Mouse (Mus musculus): ENCODE results near the gene Gemin7. TPM values are rescaled to one million over a fixed set of nuclear protein-coding genes. Genes with fewer than 3 reads are reported as not detected.

The Gemin7 gene
- total RNA-seq, 2 experiments from 2014 or later: 58.1 to 58.5 TPM

DNA sequence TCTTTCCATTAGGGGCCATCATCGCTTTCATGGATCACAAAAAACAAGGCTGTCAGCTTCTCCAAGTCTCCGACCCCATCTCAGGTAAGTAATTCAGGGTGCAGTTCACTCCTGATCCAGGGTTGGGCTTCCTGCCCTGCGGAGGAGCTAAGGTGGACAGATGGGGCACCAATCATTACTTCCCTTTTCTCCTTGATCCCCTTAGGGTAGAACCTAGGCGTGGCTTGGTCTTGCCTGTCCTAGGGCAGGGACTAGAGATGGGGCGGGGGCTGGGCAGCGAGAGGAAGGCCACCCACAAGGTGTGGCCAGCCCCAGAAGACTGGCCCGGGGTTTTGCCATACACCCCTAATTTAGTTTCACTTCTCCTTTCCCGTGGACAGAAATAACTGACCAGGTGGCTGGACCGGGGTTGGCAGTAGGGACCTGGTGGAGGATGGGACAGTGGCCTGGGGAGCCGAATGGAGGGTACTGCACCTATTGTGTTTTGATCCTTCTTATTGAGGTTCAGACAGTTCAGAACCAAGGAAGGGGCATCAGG lies 551 bp upstream of the Gemin7 start:
- no peak for DNase-seq

DNA sequence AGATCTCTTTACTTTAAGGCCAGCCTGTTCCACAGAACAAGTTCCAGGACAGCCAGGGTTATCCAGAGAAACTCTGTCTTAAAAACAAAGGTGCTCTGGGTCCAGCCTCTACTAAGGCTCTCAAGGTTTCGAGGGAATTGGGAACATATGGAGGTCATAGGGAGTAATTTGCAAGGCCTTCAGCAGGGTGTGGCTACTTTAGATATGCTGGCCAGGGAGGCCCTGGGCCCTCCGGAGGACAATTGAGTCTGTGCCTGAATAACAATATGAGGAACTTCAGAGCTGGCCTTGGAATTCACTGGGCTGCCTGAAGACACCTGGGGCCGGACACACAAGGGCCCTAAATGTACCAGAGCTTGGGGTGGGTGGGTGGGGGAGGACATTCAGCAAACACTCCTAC lies 1.8 kb downstream of the Gemin7 start:
- no peak for DNase-seq

DNA sequence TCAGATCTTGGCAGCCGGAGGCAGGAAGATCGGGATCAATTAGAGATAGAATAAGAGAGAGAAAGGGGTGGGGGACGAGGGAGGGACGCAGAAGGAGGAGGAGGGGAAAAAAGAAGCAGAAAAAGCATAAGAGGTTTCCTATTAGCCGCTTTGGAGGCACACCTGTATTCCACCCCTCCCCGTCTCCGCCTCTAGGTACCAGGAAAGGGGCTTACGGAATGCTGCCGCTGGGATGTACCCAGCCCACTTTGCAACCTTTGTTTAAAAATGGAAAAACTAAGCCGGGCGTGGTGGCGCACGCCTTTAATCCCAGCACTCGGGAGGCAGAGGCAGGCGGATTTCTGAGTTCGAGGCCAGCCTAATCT lies 3.6 kb downstream of the Gemin7 start:
- DNase-seq: no peak

DNA sequence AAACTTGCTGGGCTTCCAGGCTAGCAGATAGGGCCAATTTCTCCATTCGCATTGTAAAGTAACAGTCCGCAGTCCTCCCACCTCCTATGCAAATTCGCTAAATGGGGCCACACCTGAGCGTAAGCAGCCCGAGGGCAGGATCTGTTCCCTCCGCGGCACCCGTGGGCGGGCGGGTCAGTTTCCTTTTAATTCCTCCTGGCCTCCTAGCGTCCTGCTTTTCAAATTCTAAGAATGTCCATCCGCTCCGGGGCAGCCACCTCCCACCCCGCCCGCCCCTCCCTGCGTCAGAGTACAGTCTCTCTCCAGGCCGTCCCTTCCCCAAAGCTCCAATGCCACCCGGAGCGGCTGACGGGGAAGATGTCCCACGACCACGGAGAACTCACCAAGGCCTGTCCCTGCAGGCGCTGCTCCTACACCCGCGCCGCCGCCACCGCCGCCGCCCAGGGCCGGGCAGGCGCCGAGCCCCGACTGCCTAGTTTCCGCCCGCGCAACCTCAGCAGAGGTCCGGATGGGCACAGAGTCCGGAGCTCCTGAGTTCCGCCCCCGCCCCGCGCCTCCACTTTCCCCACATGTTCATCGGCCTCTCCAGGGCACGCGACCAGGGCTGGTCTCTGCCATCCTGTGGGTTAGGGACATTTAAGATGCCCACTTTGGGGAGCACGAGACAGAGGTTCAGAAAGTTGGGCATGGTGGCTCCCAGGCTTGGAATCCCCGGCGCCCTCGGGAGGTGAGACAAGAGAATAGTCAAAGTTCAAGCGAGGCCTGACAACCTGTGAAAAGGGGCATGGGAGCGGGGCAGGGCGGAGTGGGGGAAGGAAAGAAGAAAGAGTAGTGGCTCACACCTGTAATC lies 4.2 kb downstream of the Gemin7 start:
- peak; percentile 82 for DNase-seq

DNA sequence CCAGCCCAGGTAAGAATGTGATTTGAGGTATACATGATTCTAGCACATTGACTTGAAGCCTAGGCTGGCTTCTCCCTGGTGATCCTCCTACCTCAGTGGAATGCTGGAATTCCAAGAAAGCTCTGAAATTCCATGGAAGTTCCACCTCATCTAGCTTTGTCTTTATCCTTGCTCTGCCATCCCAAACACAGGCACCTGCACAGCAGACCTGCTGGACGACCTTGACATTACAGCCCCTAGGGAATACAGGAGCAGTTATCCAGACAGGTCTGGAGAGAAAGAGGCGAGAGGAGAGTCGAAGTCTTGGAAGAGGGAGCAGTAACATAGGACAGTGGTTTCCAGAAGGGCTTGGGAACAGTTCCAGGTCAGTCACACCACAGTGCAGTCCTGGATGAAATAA lies 7.7 kb downstream of the Gemin7 start:
- DNase-seq: no peak

DNA sequence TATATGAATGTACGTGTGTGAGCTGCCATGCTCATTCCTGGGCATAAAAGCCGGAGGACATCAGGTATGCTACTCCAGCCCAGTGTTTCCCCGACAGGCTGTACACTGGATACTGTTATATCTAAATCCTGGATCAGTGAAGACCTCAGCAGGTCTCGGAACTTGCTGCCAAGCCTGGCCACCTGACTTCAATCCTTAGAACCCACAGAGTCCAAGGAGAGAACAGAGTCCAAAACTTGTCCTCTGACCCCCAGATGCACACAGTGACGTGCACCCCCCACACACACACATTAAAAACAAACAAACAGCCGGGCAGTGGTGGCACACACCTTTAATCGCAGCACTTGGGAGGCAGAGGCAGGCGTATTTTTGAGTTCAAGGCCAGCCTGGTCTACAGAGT lies 10.0 kb downstream of the Gemin7 start:
- DNase-seq: no peak

DNA sequence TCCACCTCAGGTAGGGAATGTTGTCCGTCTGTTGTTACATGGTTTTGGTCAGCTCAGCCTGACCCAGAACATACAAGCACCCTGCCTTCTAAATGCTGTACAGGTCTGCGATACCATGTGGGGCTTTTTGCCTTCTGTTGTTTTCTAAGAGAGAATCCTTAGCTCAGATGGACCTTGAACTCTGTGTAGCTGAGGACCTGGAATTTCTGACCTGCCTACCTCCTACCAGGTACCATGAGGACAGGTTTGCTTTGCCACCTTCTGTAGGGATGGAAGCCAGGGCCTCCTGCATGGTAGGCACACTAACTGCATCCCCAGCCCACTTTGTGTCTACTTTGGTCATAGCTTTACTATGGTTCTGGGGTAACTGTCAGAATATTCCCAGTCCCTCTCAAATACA lies 11.6 kb downstream of the Gemin7 start:
- DNase-seq: no peak

DNA sequence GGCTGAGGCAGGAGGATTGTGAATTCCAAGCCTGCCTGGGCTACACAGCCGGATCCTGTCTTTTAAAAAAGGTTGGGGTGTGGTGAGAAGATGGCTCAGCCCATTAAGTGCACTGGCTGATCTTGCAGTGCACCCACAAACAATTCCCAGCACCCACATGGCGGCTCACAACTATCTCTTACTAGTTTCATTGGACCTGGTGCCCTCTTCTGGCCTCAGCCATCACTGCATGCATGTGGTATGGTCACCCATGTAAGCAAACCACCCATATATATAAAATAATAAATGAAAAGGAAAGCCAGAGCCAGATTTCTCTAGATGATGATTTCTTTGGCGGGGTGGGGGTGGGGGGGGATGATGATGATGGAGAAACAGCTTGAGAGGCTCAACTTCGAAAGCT lies 12.9 kb downstream of the Gemin7 start:
- DNase-seq: no peak

DNA sequence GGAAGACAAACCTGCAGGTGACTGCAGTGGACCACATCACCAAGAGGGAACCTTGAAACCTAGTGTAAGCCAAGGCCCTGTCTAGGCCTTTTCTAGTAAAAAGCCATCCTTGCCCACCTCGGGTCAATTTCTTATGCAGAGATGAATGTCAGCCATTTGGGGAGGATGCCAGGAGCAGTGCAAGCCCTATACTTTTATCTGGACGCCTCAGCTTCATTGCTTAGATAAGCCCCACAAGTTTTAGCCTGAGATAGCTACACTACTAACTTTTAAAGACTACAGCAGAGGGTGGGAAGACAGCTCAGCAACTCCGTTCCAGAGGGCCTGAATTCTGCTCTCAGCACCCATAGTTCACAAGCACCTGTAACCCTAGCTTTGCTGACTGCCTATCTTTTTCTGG lies 13.5 kb downstream of the Gemin7 start:
- DNase-seq: no peak

DNA sequence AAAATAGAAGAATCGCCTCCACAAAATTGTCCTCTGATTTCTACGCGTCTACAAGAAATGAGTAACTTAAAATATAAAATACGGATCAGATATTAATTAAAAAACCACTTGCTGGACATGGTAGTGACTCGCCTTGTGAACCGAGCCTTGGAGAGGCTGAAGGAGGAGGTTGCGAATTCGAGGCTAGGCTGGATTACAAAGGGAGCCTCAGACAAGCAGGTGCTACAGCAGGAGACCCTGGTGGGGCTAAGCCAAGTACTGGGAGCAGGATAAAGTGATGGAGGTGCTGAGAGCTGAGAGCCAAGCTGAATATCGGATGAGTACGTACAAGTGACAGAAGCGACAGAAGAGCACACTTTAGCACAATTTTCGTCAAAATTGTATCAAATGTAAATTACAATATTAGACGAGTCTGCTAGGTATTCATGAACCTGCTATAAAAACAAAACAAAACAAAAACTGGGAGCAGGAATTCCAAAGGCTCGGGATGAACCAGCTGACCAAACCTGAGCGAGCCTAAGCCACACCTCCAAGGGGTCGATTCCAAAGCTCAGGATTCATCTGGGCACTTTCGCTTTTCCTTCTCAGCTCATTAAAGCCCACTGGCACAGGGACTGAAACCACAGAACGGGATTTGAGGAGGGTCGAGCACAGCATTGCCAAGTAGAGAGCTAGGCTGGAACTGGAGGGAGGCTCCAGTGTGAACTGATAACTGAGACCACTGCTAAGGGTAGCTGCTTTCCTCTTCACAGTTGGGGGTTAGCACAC lies 14.6 kb downstream of the Gemin7 start, which contains the start of gene Ppp1r37:
Gene Ppp1r37, minus strand, starts transcription at position 434 of the 768 bp plus-strand sequence.
- peak; percentile 8 for DNase-seq

DNA sequence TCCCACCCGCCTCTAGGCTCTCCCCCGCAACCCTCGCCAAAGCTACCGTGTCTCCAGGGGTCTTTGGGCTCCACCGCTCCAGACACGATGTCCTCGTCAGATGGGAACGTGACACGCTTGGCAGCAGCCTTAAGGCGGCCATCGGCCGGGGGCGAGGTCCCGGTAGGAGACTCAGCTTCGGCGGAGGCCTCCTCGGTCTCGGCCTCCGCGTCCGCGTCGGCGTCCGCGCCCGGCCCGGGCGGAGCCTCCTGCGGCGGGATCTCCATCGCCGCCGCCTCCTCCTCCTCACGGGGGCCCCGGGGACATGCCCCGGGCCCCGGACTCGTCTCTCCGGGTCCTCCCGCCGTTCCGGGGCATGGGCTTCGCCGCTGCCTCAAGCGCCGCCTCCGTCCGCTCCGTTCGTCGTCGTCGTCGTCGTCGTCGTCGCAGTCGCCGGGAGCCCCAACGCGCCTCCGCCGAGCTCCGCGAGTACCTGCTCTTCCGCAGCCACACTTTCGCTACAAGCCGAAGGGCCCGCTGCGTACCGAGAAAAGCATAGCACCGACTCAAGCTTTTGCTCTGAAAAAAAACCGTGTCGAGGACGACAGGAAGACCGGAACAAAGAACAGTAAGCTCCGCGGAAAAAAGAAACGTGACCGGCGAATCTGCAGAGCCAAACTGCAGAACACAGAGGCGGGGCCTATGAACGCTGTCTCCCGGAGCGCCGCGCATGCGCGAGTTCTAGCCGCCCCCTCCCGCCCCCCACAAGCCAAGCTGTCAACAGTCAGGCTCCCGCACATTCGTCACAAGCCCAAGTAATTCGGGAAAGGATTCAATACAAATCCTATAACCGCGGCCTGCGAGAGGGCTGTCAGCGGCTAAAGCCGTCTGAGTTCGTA lies 15.4 kb downstream of the Gemin7 start:
- peak; percentile 90 for DNase-seq

DNA sequence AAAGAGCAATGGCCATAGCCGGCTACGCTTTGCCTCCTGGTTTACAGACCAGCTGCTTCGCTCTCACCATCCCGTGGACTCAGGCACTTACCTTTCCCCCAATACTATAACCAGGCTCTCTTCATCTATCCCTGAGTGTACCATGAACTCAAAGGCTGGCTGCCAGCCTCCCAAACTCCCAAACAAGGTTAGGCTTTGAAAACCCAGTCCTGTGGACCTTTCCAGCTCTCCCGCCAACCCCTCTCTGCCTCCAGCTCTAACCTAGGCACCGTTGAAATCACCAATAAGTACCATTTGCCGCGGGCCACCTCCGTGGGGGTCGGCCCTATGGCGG lies 16.0 kb downstream of the Gemin7 start:
- DNase-seq: no peak

DNA sequence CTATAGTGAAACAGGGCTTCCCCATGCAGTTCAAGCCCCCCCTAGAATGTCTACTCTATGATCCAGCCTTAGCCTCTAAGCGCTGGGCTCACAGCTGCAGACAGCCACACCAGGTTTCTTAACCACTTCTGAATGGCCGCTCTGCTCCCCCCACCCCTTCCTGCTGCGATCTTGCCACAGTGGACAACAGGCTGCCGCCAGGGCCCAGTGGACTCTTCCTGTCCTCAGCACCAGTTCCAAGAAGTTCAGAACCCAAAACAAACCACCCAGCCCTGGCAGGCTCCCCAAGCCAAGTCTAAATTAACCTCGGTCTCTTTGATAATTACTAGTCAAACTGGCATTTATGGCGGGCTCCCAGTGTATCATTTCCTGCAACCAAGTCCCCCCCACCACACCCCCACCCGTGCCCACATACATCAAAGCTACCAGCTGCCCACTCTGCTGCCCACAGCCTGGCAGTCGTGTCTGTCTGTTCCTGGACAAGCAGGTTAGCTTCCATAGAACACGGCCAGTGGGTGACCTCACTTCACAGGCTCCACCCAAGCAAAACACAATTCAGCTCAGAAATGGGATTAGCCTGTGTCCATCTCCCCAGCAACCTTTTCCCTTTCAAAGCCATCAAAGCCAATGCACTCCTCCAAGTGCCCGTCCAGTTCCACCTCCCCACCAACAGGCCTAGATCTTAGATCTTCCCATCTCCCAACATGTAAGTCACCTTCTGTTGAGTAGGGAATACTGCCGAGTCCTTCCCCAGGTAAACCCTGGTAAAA lies 16.7 kb downstream of the Gemin7 start:
- DNase-seq: peak; percentile 8

DNA sequence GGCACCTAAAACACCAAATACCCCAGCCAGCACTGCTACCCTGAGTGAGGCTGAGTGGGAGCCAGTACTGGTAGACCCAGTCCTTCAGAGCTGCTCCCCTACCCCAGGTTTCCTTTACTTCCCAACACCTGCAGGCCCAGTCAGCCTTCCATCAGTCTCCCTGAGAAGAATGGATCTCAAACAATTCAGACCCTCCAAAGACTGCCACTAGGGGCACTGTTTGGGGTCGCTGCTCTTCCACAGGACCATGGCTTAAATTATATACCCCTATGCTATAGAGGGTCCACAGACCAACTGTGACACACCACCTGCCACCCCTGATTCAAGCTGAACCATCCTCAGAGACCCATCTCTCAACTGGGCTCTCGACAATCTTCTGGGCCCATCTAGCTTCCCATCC lies 18.4 kb downstream of the Gemin7 start:
- no peak for DNase-seq

DNA sequence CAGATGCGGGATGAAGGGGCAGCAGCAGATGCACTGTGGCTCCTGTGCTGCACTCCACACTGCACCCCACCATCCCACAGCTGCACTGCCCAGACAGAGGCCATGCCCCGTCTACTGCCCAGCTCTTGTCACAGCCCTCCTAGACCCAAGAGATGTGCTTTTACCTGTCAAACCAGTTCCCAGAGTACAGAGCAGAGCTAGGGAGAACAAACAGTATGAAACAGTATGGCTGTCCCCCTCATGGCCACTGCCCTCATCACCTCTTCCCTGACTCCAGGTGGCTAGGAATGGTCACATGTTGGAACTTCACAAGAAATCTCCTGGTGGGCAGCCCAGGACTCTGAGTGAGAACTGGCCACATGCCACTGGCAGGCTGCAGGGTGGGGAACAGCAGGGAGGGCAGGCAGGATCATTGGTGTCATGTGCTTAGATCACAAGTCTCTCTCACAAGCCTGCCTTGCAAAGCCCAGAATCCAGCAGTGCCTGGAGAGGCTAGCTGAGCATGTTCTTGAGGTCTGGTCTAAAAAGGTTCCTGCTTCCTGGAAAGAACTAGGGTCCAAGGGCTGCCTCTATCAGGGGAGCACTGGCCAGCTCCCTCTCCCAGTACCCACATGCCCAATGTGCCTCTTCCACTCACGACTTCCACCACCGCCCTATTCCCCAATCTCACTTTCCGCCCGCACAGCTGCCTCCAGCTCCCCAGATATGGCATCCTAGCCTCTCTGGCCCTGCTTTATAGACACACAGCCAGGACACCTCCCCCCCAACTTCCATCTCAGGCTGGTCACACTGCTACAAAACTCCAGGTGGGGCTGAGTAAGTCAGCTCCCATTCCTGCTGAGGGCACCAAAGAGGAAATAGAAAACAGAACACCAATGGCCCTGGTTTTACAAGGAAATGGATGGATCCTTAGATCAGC lies 19.2 kb downstream of the Gemin7 start:
- DNase-seq: no peak

DNA sequence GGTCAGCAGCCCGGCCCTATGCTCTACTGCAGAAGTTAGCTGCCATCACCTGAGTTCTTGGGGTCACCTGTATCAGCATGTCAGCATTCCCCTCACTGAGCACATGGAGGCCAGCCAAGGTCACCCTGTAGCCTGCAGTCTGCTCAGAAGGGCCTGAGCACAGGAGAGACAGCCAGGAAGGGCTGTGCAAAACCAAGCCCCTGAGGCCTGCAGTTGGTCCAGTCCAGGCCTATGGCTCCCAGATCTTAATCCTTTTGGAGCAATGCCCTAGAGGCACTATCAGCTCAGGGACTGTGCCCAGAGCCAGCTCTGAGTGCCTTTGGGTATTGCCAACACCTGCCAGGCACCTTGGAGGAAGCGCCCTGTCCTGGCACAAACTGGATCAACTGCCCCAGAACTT lies 20.3 kb downstream of the Gemin7 start:
- DNase-seq: peak; percentile 59

DNA sequence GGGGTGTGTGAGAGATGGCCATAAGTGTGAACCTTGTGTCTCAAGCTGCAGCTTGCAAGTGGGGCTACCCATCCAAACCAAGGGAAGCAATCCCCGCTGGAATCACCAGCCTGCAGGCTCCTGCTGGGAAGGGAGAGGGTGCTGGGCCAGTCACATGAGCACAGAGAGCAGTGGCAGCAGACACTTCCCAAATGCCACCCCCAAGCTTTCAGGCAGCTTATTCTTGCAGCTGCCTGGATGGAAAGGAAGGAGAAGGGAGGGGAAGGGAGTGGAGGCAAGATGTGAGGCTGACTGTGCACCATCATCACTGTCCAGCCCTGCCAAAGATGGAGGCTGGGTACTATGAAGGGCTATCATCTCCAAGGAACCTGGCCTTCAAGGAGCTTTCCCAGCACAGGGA lies 23.2 kb downstream of the Gemin7 start:
- no peak for DNase-seq

DNA sequence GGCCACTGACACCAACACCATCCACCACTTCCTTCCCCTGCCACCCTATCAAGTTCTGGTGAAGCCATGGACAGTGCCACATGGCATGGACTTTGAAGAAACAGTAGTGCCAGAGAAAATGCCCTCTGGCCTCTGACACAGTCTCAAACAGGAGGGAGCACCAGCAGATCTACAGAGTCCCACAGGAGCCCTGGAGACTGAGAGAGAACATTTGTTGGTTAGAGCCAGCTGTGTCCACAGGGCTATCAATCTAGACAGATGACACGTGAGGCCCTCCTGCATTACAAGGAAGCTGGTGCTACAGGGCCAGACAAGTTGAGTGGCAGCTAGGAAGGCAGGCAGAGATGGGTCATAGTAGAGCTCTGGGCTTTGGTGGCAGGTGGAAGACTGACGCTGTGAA lies 25.0 kb downstream of the Gemin7 start:
- no peak for DNase-seq

DNA sequence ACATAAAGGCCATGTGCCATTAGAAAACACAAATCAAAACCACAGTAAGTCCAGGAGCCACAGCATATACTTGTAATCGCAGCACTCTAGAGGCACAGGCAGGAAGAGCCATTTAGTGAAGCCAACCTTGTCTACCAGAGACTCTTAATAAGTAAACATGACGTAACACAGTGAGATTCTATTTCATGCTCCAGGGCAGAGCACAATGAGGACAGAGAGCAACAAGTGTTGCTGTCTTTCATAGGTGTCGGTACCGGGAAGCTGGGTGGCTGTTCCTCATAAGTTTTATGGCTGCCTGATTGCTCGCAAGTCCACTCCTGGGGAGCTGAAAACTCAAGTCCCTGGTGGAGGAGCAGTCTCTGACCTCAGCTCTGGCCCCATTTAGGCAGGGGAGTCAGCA lies 25.8 kb downstream of the Gemin7 start:
- DNase-seq: no peak

DNA sequence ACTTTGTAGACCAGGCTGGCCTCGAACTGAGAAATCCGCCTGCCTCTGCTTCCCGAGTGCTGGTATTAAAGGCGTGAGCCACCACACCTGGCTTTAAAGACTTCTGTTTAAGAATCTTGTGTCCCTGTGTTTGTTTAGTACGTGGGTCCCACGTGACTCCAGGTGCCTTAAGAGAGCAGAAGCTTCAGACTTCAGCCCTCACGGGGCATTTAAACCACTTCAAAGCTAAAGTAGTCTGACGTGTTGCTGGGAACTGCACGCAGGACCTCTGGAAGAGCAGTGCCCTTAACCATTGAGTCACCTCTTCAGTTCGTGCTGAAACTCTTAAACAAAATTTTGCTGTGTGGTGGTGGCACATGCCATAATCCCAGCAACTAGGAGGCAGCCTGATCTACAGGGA lies 28.0 kb downstream of the Gemin7 start:
- DNase-seq: no peak
